Mouse (Mus musculus) T-cell, adult 2 months (primary cell): Measurements from ENCODE around the gene Hoxd8.
A peak's percentile ranks its signal among the peaks of the same experiment; 100 is the strongest.

ENCODE experiments used
- DNase-seq: peaks from one replicate; pipeline ENCODE4 v3.0.0; 2022; ENCODE audit warnings: low spot score

Gene Hoxd8

DNA sequence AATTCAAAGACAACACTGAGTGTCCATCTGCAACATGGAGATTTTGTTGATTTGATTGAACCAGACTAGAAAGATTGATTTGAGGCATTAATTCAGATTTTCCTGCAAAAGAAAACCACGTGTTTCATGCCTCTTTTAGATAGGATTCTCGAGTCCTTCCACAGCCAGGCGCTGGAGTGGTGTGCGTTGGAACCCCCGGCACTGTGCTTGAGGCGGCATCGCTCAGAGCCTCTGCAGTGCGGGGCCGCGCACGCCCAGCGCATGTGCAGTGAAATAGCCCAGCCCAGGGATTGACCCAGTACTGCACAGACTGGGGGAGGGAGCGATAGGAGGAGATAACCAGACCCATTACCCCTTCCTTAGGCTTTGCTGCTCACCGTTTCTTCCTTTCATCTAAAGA, 10.5 kb downstream of the Hoxd8 start:
- no peak for DNase-seq

GRCm38 (mm10) chr2:74715504-74716241, 11.3 kb downstream of the Hoxd8 start:
- DNase-seq = peak; percentile 83

- DNase-seq = no peak
Observed at GRCm38 (mm10) chr2:74720384-74720783, 16.0 kb downstream of the Hoxd8 start.

GRCm38 (mm10) chr2:74720955-74721491, 16.6 kb downstream of the Hoxd8 start:
- DNase-seq = no peak

DNA sequence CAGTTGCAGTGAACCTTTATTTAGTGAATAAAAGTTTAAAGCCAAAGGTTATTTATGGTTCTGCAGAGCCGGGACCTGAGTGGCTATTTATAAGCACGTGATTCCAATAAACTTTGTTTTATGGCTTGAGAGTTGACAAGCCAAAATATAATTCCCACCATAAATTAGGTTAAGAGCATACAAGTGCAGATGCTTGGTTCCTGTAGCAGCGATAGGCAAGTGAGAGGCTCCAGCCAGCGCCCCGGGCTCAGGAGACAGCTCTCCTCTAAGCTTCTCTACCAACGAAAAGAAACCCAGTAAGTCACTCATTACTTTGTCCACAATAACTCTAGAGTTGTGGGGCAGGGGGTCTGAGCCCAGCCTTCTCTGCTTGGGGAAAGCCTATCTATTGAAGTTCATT, 17.5 kb downstream of the Hoxd8 start:
- no peak for DNase-seq

DNA sequence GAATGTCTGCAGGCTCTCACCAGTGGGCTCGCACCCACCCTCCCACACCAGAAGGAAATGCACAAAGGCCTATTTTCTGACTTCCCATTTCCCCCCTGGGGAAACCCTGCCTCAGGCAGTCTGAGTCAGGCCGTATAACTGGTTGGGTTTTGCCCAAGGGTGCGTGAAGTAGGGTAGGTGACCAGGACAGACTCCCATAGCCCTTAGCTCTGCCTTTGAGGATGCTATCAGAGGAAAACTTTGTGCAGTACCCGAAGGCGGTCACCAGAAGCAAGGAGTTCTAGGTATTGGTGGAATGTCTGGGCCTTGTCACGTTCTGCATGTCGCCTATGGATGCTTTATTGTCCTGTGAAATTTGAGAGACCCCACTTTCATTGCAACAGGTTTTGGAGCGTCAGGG, 18.5 kb downstream of the Hoxd8 start:
- no peak for DNase-seq

GRCm38 (mm10) chr2:74724244-74725015, 20.0 kb downstream of the Hoxd8 start:
- DNase-seq = no peak

GRCm38 (mm10) chr2:74725171-74725570, 20.8 kb downstream of the Hoxd8 start:
- no peak for DNase-seq

GRCm38 (mm10) chr2:74726551-74726950, 22.1 kb downstream of the Hoxd8 start, which contains the start of gene Gm28230:
Gene Gm28230, plus strand, starts transcription at chr2:74726728.
- no peak for DNase-seq

DNA sequence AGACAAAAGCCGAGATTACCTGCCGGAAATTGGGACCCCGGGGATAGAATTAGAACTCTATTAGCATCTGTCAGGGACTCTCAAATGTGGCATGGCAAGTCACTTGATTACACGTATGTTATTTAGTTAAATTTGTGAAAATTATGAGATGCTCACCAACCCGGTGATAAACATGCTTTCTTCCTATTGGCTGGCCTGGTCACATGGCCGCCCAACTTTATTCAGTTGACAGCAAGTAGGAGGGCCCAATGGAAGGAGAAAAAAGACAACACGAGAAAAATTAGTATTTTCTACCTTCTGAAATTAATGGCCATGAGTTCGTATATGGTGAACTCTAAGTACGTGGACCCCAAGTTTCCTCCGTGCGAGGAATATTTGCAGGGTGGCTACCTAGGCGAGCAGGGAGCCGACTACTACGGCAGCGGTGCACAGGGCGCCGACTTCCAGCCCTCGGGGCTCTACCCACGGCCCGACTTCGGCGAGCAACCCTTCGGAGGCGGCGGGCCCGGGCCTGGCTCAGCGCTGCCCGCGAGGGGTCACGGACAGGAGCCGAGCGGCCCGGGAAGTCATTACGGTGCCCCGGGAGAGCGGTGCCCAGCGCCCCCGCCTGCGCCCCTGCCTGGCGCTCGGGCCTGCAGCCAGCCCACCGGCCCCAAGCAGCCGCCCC, 22.7 kb downstream of the Hoxd8 start:
- no peak for DNase-seq

- no peak for DNase-seq
Observed at GRCm38 (mm10) chr2:74727640-74728302, 23.4 kb downstream of the Hoxd8 start.

GRCm38 (mm10) chr2:74728303-74728680, 23.9 kb downstream of the Hoxd8 start:
- no peak for DNase-seq

DNA sequence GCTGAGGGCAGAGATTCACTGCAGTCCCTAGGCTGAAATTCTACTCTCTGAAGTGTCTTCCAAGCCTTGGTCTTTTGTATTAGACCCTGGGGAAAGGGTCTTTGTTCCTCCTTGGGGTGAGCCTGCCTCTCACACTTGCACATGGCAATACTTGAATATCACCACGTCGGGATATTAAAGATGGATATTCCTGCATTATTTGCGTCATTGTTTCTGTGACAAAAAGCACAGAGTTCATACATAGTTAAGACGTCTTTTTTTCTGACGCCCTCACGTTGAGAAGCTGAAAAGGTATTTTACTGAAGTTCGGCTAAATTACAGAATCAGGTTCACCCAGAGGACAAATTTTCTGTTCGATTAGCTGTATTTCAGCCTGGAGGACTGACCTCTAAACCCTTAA, 25.9 kb downstream of the Hoxd8 start:
- DNase-seq = no peak

DNA sequence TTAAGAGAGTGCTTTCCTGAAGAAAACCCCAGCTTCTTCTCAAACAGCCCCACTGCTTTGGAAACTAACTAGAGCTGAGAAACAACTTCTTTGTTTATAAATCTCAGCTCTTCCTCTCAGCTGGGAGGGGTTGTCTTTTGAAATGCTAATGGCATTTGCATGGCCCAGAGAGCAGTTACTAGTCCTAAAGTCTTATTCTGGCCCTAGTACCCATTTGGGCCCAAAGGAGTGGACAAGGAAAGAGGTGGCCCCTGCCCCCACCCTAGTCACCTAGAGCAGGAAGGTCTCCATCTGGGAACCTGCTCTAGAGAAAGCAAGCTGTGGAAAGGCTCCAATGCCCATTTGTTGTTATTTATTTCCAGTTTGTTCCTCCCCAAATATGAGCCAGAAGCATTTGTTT, 26.6 kb downstream of the Hoxd8 start:
- DNase-seq = no peak

GRCm38 (mm10) chr2:74731799-74732512, 27.5 kb downstream of the Hoxd8 start:
- no peak for DNase-seq

- no peak for DNase-seq
Observed at GRCm38 (mm10) chr2:74732513-74733316, 28.3 kb downstream of the Hoxd8 start.

GRCm38 (mm10) chr2:74733317-74733661, 28.9 kb downstream of the Hoxd8 start:
- DNase-seq = no peak

GRCm38 (mm10) chr2:74733765-74734164, 29.4 kb downstream of the Hoxd8 start:
- DNase-seq = no peak

- DNase-seq = no peak
Observed at GRCm38 (mm10) chr2:74734451-74734850, 30.0 kb downstream of the Hoxd8 start.

GRCm38 (mm10) chr2:74734996-74735811, 30.8 kb downstream of the Hoxd8 start:
- no peak for DNase-seq
